Mouse (Mus musculus) cerebellum, adult 2 months (tissue): ENCODE measurements around the gene Gm21992. TPM values are rescaled to one million over a fixed set of nuclear protein-coding genes. Genes with fewer than 3 reads are reported as not detected.
A peak's percentile ranks its signal among the peaks of the same experiment; 100 is the strongest.

Experiments
- DNase-seq, 2 experiments: peaks; one replicate each; pipeline ENCODE4 v3.0.0; 2021
- H3K27ac ChIP-seq: fragments of 200-500 bp; 2 replicates; pipeline ENCODE4 v1.5.1; 2012; ENCODE audit warnings: low read length, control low read depth, inconsistent platforms; ENCODE audit not compliant: insufficient read depth
- H3K27me3 ChIP-seq: fragments of 200-500 bp; 2 replicates; pipeline ENCODE4 v1.6.1; 2012; ENCODE audit warnings: inconsistent platforms, mild to moderate bottlenecking, low read length, moderate library complexity; ENCODE audit not compliant: control insufficient read depth, insufficient read depth
- H3K4me1 ChIP-seq: fragments of 200-500 bp; 2 replicates; pipeline ENCODE4 v1.6.1; 2011; ENCODE audit warnings: low read length; ENCODE audit not compliant: control insufficient read depth, insufficient read depth
- H3K4me3 ChIP-seq: fragments of 200-500 bp; replicated peaks from 2 replicates; pipeline ENCODE3; 2011; ENCODE audit warnings: mild to moderate bottlenecking, low read depth, low read length, control low read depth; ENCODE audit not compliant: insufficient read depth
- CTCF ChIP-seq: fragments of 200-500 bp; IDR thresholded peaks from 2 replicates; pipeline ENCODE4 v1.5.1; 2011; ENCODE audit warnings: low read depth, mild to moderate bottlenecking, control low read depth, low read length, moderate library complexity, borderline replicate concordance; ENCODE audit not compliant: insufficient read depth
- POLR2A ChIP-seq: fragments of 200-500 bp; IDR thresholded peaks from 2 replicates; pipeline ENCODE4 v1.6.1; 2011; ENCODE audit warnings: low read length, control low read depth, borderline replicate concordance; ENCODE audit not compliant: insufficient read depth
- WGBS: fragments of 180-500 bp; shearing (Covaris S2); methylation state at CpG from one replicate; pipeline ENCODE4 v1.1.7; 2018; 5-methylcytosine and 5-hydroxymethylcytosine counted together
- polyA plus RNA-seq: library from polyadenylated mRNA; depleted of rRNA; stranded (reverse); fragments of >200 nt; gene quantifications from 2 replicates; pipeline ENCODE4 v1.2.3, GENCODE M21; 2012; rRNA removed

Gm21992 gene
- polyA plus RNA-seq, 1 experiment: 17.9 TPM

DNA sequence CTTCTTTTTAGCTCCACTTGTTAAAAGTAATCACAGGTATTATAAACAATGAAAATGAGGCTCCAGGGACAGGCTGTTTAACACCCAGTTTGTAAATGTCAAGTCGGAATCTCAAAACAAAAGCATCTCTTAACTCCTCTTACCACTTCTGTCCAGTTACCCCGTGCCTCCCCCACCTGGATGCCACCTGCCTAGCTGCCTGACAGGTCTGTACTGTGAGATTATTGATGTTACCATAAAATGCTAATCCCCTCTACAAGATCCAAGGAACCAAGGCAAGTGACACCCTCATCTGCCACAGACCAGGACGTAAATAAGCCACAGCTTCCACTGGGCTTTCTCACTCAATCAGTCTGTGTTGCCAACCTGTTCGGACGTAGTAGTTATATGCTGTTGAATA is 111.6 kb downstream of the Gm21992 start:
- WGBS: 74% methylated on average over 5 of the region's 5 CpGs
- DNase-seq: no peak
- Histone ChIP-seq H3K27ac (peak overlapping the region; percentile 24; the same call in 1 of the 2 replicates), H3K4me3 (no peak overlapping the region), H3K4me1 (peaks cover 26% of the 10 kb centered on the region), H3K27me3 (no peaks in the 10 kb centered on the region)
- TF ChIP-seq POLR2A (no peak), CTCF (no peak)

DNA sequence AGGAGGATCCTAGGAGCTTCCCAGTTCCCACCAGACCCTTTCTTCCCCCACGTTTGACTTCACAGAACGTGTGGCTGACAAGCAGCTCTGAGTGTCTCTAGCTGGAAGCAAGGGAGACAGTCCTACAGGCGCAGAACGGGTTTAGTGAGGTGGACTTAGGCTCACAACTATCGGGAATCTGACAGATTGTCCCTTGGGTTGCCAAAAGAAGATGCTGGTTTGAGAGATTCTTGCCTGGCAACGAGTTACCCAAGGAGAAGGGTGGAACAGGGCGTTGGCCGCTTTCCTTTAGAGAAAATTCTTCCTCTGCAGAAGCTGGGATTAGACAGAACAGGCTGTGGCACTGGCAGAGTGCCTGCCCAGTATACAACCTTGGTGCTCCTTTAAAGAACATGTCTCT is 112.6 kb downstream of the Gm21992 start:
- 5% methylated on average over 8 of the region's 8 CpGs for WGBS
- peak overlapping the region; percentile 51 for H3K4me3 ChIP-seq
- no peaks in the 10 kb centered on the region for H3K27me3 ChIP-seq
- peak overlapping the region; percentile 95 for H3K27ac ChIP-seq
- peak; percentile 60 to 68 for DNase-seq
- H3K4me1 ChIP-seq: peaks cover 26% of the 10 kb centered on the region
- TF ChIP-seq POLR2A (no peak), CTCF (no peak)

DNA sequence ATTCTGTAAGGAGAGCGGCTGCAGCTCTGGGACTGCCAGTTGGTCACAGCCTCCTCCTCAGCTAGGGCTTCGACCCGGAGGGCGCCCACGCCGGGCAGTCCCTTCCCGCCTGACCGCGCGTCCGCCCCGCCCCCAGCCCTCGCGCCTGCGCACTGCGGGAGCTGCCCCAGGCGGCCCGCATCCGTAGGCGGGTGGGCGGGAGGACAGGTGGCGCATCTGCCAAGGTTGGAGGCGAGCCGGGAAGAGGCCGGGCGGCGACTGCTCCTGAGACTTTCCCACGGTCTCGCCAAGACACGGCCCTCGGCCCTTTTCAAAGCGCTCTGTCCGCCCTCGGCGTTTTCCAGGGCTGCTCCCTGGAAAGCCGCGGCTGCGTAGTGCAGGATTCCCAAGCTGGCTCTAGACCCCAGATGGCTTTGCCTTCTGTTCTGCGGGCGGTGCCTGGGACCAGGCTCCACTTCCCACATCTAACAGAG is 113.2 kb downstream of the Gm21992 start, which contains the start of gene Gm960:
TSS of gene Gm960 (minus strand) at position 464 of the 473 bp plus-strand sequence.
- under 1% methylated on average over 40 of the region's 40 CpGs for WGBS
- Histone ChIP-seq H3K4me3 (peak within 1 kb of the TSS; percentile 51), H3K4me1 (peaks cover 26% of the 10 kb centered on the region), H3K27ac (peak within 1 kb of the TSS; percentile 95), H3K27me3 (no peaks in the 10 kb centered on the region)
- peak; percentile 94 to 95 for DNase-seq
- peak; percentile 89 for TF ChIP-seq POLR2A
- no peak for TF ChIP-seq CTCF

- Histone ChIP-seq H3K27ac (peak overlapping the region; percentile 95), H3K27me3 (no peaks in the 10 kb centered on the region), H3K4me1 (peaks cover 26% of the 10 kb centered on the region), H3K4me3 (peak overlapping the region; percentile 51)
- 31% methylated on average over 9 of the region's 9 CpGs for WGBS
- TF ChIP-seq CTCF (no peak), POLR2A (no peak)
- peak in 1 of 2 experiments; percentile 50 for DNase-seq
Measured at GRCm38 (mm10) chr19:4697721-4698120, 113.7 kb downstream of the Gm21992 start.

DNA sequence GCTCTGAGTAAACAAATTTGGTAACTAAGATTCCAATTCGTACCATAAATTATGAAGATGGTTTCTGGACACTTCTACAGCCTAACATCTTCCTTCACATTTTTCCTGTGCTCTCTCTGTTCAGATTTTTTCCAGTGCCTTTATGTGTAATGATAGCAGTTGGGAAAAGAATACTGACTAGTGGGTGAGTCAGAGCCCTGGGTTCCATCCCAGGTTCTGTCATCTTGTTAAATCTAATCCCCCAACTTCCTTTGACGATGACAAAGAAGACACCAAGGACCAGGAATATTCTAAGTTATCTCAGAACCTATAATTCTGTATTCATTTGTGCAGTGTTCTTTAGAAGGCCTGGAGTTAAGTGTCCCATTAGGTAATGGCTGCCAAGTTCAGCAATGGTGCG is 114.3 kb downstream of the Gm21992 start:
- no peaks in the 10 kb centered on the region for H3K27me3 ChIP-seq
- peak in 1 of 2 experiments; percentile 12 for DNase-seq
- peak overlapping the region; percentile 95; the same call in 1 of the 2 replicates for H3K27ac ChIP-seq
- no peak overlapping the region for H3K4me3 ChIP-seq
- peaks cover 26% of the 10 kb centered on the region for H3K4me1 ChIP-seq
- 58% methylated on average over 3 of the region's 3 CpGs for WGBS
- TF ChIP-seq POLR2A (no peak), CTCF (no peak)

DNA sequence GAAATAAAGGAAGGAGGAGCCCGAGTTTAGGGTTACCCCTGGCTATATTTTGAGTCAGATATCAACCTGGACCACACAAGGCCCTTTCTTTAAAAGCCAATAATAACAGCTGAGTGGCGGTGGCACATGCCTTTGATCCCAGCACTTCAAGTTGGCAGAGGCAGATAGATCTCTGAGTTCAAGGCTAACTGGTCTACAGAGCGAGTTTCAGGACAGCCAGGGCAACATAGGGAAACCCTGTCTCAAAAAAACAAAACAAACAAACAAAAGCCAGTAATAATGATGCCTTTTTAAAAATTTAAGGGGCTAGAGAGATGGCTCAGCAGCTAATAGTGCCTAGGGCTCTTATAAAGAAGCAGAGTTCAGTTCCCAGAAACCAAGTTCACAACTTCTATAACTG is 117.1 kb downstream of the Gm21992 start:
- Histone ChIP-seq H3K4me3 (no peak overlapping the region), H3K27ac (no peak overlapping the region), H3K4me1 (peaks cover 12% of the 10 kb centered on the region), H3K27me3 (no peaks in the 10 kb centered on the region)
- TF ChIP-seq CTCF (no peak), POLR2A (no peak)
- 68% methylated on average over 3 of the region's 3 CpGs for WGBS
- no peak for DNase-seq

Other genes starting within 250 kb of the Gm21992 start
- 25.7 and 29.5 TPM in 2 replicates for gene Lrfn4, start 195.9 kb downstream of the Gm21992 start, polyA plus RNA-seq
- 58.7 and 60.9 TPM in 2 replicates for gene Rce1, start 186.0 kb downstream of the Gm21992 start, polyA plus RNA-seq
- 4.6 and 5.4 TPM in 2 replicates for gene Gm960, start 112.9 kb downstream of the Gm21992 start, polyA plus RNA-seq
- gene Sptbn2, start 100.4 kb downstream of the Gm21992 start, polyA plus RNA-seq: 132 and 147 TPM in 2 replicates
- 29.8 and 30.5 TPM in 2 replicates for gene Rbm4b, start 55.1 kb downstream of the Gm21992 start, polyA plus RNA-seq
- gene Rbm4, start 17.7 kb downstream of the Gm21992 start, polyA plus RNA-seq: 77.5 and 86.1 TPM in 2 replicates
- 27.4 and 32.1 TPM in 2 replicates for gene Rbm14, start within 50 bp of the Gm21992 start, polyA plus RNA-seq
- 49.5 and 52.7 TPM in 2 replicates for gene Ccs, start 27.7 kb upstream of the Gm21992 start, polyA plus RNA-seq
- gene Ccdc87, start 27.8 kb upstream of the Gm21992 start, polyA plus RNA-seq: 0.62 and 0.64 TPM in 2 replicates
- 211 and 216 TPM in 2 replicates for gene Ctsf, start 43.5 kb upstream of the Gm21992 start, polyA plus RNA-seq
- 1.7 and 2.0 TPM in 2 replicates for gene Actn3, start 66.3 kb upstream of the Gm21992 start, polyA plus RNA-seq
- 36.2 and 37.0 TPM in 2 replicates for gene Zdhhc24, start 67.1 kb upstream of the Gm21992 start, polyA plus RNA-seq
- gene Bbs1, start 95.0 kb upstream of the Gm21992 start, polyA plus RNA-seq: 17.6 and 19.2 TPM in 2 replicates
- 61.0 and 61.2 TPM in 2 replicates for gene Dpp3, start 116.7 kb upstream of the Gm21992 start, polyA plus RNA-seq
- 22.5 and 22.6 TPM in 2 replicates for gene Peli3, start 131.5 kb upstream of the Gm21992 start, polyA plus RNA-seq
- gene Mrpl11, start 150.5 kb upstream of the Gm21992 start, polyA plus RNA-seq: 68.5 and 74.2 TPM in 2 replicates
- gene Npas4, start 178.7 kb upstream of the Gm21992 start, polyA plus RNA-seq: 2.5 and 2.9 TPM in 2 replicates
- 23.8 and 24.0 TPM in 2 replicates for gene Slc29a2, start 212.2 kb upstream of the Gm21992 start, polyA plus RNA-seq
- gene B4gat1, start 227.2 kb upstream of the Gm21992 start, polyA plus RNA-seq: 104 and 108 TPM in 2 replicates
- 5.0 and 5.7 TPM in 2 replicates for gene AC124502.3, start 227.3 kb upstream of the Gm21992 start, polyA plus RNA-seq
- gene Brms1, start 229.7 kb upstream of the Gm21992 start, polyA plus RNA-seq: 17.6 and 20.8 TPM in 2 replicates
- gene Rin1, start 238.9 kb upstream of the Gm21992 start, polyA plus RNA-seq: 2.8 and 3.7 TPM in 2 replicates